Mouse (Mus musculus): ENCODE measurements around the gene Rad51b.
A peak's percentile ranks its signal among the peaks of the same experiment; 100 is the strongest.

The Rad51b gene

GRCm38 (mm10) chr12:79732355-79733115 is 435.5 kb downstream of the Rad51b start:
- DNase-seq (ENCODE audit: low read depth), result peak; percentile 37

GRCm38 (mm10) chr12:79735341-79735785 is 438.3 kb downstream of the Rad51b start:
- no peak for DNase-seq (ENCODE audit: low read depth)

- no peak for DNase-seq (ENCODE audit: low read depth)
Measured at GRCm38 (mm10) chr12:79735882-79736281, 438.8 kb downstream of the Rad51b start.

DNA sequence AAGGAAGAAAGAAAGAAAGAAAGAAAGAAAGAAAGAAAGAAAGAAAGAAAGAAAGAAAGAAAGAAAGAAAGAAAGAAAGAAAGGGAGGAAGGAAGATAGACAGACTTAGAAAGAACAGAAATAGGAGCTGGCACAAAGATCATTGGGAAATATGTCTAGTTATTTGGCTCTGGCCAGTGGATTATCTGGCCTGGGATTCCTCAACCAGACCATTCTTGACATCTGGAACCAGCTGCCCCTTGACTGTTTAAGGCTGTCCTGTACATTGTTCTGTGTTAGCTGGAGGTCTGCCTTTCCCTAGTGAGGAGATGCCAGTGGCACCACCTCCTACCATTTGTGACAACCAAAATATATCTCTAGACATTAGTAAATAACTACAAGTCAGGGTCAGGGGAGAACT is 441.6 kb downstream of the Rad51b start:
- no peak for DNase-seq (ENCODE audit: low read depth)

GRCm38 (mm10) chr12:79739918-79740639 is 443.0 kb downstream of the Rad51b start:
- no peak for DNase-seq (ENCODE audit: low read depth)

DNA sequence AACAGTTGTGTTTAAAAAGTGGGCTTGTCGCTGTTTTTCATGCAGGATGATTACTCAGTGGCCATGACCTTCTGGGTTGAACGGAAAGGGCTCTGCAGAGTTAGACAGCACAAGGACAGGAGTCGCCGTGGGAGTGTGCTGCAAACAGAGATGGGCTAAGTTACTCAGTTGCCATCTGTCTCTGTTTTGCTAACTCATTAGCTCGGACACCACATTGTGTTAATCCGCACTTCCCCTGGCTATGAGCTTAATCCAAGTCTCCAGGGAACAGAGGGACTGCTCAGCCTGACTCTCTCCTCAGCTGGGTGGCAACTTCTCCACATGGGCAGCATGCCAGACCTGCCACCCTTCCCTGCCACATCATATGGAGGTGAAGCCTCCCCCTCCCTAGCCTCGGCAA is 445.1 kb downstream of the Rad51b start:
- no peak for DNase-seq (ENCODE audit: low read depth)

GRCm38 (mm10) chr12:79744131-79744530 is 447.0 kb downstream of the Rad51b start:
- no peak for DNase-seq (ENCODE audit: low read depth)

- no peak for DNase-seq (ENCODE audit: low read depth)
Measured at GRCm38 (mm10) chr12:79745225-79745624, 448.1 kb downstream of the Rad51b start.

GRCm38 (mm10) chr12:79745845-79746510 is 448.9 kb downstream of the Rad51b start:
- no peak for DNase-seq (ENCODE audit: low read depth)

- no peak for DNase-seq (ENCODE audit: low read depth)
Measured at GRCm38 (mm10) chr12:79747541-79747940, 450.5 kb downstream of the Rad51b start.

GRCm38 (mm10) chr12:79748862-79749261 is 451.8 kb downstream of the Rad51b start:
- DNase-seq (ENCODE audit: low read depth), result no peak

- DNase-seq (ENCODE audit: low read depth), result no peak
Measured at GRCm38 (mm10) chr12:79750253-79751125, 453.4 kb downstream of the Rad51b start.

DNA sequence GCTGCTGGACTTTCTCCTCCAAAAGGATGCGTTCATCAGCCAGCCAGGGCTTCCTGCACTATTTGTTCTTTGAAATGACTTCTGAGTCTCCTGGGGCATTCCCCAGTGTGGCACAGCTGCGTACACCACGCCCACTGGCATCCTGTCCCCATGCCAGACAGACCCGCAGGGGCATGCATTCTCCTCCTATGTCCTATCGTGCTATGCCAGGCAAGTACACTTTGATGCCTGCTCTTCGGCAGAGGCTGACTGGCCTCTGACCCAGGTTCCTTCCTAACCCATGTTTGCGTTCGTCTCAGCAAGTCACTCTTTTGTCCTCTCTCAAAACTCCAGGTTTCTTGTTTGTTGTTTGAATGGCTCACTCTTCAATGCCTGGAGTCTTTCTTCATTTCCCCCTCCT is 454.7 kb downstream of the Rad51b start:
- DNase-seq (ENCODE audit: low read depth), result no peak

GRCm38 (mm10) chr12:79752189-79752588 is 455.1 kb downstream of the Rad51b start:
- DNase-seq (ENCODE audit: low read depth), result no peak

DNA sequence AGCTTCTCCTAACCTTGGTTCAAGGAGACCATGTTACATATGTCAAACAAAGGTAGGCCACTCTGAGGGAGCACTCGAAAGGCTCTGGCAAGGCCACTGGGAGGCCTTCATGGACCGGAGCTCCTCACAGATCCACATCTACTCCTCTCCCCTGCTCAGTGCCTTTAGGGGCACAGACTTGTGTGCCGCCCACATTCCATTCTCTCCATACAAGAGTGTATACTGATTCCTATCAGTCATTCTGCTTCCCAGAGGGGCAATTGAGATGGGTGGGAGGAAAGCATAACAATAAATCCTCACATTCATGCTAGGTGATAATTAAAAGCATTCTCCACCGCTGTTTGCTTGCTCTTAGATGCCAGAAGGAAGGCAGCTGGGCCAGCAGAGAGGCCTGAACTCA is 458.5 kb downstream of the Rad51b start:
- DNase-seq (ENCODE audit: low read depth), result no peak

DNA sequence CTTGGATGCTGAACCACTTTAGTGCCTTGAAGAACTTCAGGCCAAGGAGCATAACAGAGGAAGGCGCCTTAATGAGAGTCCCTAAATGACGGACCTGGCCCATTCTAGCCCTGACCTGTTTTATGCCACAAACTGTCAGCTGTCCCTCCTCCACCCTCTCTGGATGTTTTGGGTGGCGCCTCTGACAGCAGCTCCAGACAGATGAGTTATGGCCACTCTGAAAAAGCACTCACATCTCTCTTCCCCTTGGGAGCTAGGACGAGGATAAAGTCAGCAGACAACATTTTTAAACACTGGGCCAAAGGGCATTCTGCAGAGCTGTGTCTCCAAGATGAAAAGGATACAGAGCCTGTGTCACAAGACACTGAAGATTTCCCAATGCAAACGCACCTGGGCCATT is 459.3 kb downstream of the Rad51b start:
- DNase-seq (ENCODE audit: low read depth), result no peak

GRCm38 (mm10) chr12:79757775-79758174 is 460.7 kb downstream of the Rad51b start:
- no peak for DNase-seq (ENCODE audit: low read depth)

GRCm38 (mm10) chr12:79759180-79759902 is 462.3 kb downstream of the Rad51b start:
- DNase-seq (ENCODE audit: low read depth), result no peak

- no peak for DNase-seq (ENCODE audit: low read depth)
Measured at GRCm38 (mm10) chr12:79761217-79761616, 464.1 kb downstream of the Rad51b start.

DNA sequence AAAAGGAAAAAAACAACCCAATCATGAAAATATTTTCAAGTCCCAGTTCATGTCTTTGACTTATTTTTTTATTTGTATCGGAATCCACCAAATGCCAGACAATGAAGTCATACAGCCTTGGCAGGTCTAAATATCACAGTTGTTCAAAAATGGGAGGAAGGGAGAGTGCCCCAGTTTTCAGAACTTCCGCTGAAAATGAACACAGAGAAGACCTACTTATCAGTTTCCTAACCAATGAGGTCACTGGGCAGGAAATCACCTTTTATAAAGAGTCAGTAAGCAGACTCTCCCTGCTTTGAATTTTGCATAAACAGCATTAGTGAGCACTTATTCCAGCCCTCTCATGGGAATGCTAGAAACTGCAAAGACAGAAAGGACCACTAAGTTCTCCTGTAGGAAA is 465.0 kb downstream of the Rad51b start:
- no peak for DNase-seq (ENCODE audit: low read depth)

- DNase-seq (ENCODE audit: low read depth), result no peak
Measured at GRCm38 (mm10) chr12:79762570-79763275, 465.6 kb downstream of the Rad51b start.

Measured in c-Kit-positive CD71-negative TER-119-negative erythroid progenitor cells, embryonic 14.5 days (primary cell).